In the genomic region with DNA sequence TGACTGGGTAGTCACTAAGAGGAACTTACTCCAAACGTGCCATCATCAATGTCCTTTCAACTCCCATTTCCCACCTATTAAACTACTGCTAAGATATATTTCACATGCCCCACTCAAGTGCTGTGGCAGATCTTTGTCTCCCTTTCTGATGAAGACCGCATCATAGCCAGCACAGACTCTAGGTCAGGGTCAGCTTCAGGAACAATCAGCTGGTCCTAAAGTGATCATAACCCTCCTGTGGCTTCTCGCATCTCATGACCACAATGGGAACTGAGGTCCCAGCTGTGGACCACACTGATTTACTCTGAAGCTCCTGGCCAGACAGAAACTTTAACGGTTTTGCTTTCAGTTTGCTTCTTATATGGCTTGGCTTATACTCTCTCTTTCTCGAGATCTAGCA, we compare ENCODE assay signal across 15 mouse cellular contexts.
DNase-seq lines count a peak whose midpoint lies in the region; ATAC-seq and TF ChIP-seq lines count a peak whose summit lies in the region.
"Had no signal": no experiment of that assay in that cellular context is flagged by ENCODE, and none has a peak within 500 bp of the region (broad histone marks: within the 10 kb centered on the region; RNA-seq: fewer than 3 reads in every experiment).

No protein-coding gene starts in this region.

- H3K27ac ChIP-seq in spleen, adult 2 months (ENCODE audit: insufficient read depth, low read length) = no peak overlapping the region; the same call in 1 of the 2 replicates
- H3K27ac ChIP-seq in thymus, adult 2 months (ENCODE audit: control insufficient read depth, insufficient read depth, low read length) = no peak overlapping the region
- H3K27ac ChIP-seq: hindbrain, postnatal 0 days; midbrain, embryonic 10.5 days; neural tube, embryonic 12.5 days had no signal

- peaks cover 35% of the 10 kb centered on the region; the same call in 1 of the 2 replicates for H3K4me1 ChIP-seq in spleen, adult 2 months (ENCODE audit: control insufficient read depth, insufficient read depth, insufficient read length)
- peaks cover 35% of the 10 kb centered on the region for H3K4me1 ChIP-seq in thymus, adult 2 months (replicated peaks; ENCODE audit: control insufficient read depth, insufficient read depth, low read length)

- H3K27me3 ChIP-seq in spleen, adult 2 months (ENCODE audit: control insufficient read depth, insufficient read depth, low read length) = no peaks in the 10 kb centered on the region
- H3K27me3 ChIP-seq in thymus, adult 2 months (ENCODE audit: control insufficient read depth, insufficient read depth, low read length) = no peaks in the 10 kb centered on the region
- H3K27me3 ChIP-seq: neural tube, embryonic 12.5 days had no signal

- TF ChIP-seq CTCF in spleen, adult 2 months (IDR thresholded peaks at IDR 0.05; ENCODE audit: extremely low read depth, insufficient read depth, insufficient read length, insufficient replicate concordance) = no peak
- no peak for TF ChIP-seq CTCF in thymus, adult 2 months (IDR thresholded peaks at IDR 0.05; ENCODE audit: borderline replicate concordance, control insufficient read depth, extremely low read depth, insufficient read depth, low read length, poor library complexity)

- peak overlapping the region; percentile 17; the same call in 1 of the 2 replicates for H3K4me3 ChIP-seq in spleen, adult 2 months (ENCODE audit: extremely low read depth, insufficient read depth, insufficient read length)
- H3K4me3 ChIP-seq in thymus, adult 2 months (ENCODE audit: control insufficient read depth, insufficient read depth, low read length) = no peak overlapping the region
- H3K4me3 ChIP-seq: midbrain, embryonic 10.5 days; neural tube, embryonic 12.5 days had no signal

- ATAC-seq in megakaryocyte, adult 5-6 weeks (ENCODE audit: poor library complexity, severe bottlenecking) = peak; percentile 18; the same call in 1 of the 2 replicates
- ATAC-seq in erythroid progenitor cell, adult 5-6 weeks (replicated peaks; ENCODE audit: low FRiP score, poor library complexity, severe bottlenecking) = no peak
- ATAC-seq: hindbrain, postnatal 0 days; lung, postnatal 0 days had no signal

- TF ChIP-seq POLR2A in spleen, adult 2 months (IDR thresholded peaks at IDR 0.05; ENCODE audit: low read depth, low read length) = no peak
- no peak for TF ChIP-seq POLR2A in thymus, adult 2 months (IDR thresholded peaks at IDR 0.05; ENCODE audit: control insufficient read depth, extremely low read depth, insufficient read depth, low read length, poor library complexity)

- H3K36me3 ChIP-seq in spleen, adult 2 months (ENCODE audit: control insufficient read depth, insufficient read depth, low read length) = no peaks in the 10 kb centered on the region
- no peaks in the 10 kb centered on the region for H3K36me3 ChIP-seq in thymus, adult 2 months (ENCODE audit: control insufficient read depth, insufficient read depth, low read length)
- H3K36me3 ChIP-seq: midbrain, embryonic 10.5 days; neural tube, embryonic 12.5 days had no signal

- 40% methylated on average over 5 of the region's 5 CpGs for WGBS in spleen, adult 2 months
- 38% methylated on average over 5 of the region's 5 CpGs for WGBS in thymus, adult 2 months

- DNase-seq in heart, adult 11 months = peak; percentile 88
- no peak for DNase-seq in heart, adult 8-10 months (ENCODE audit: low spot score)
- no peak for DNase-seq in spleen, adult 2 months (ENCODE audit: low read depth in 1 of 2, low spot score in 2 of 2)
- no peak for DNase-seq in spleen, postnatal 4 days (ENCODE audit: low spot score in 2 of 2)
- DNase-seq in thymus, adult 2 months = no peak
- no peak for DNase-seq in gastrocnemius, postnatal 10 days
- DNase-seq: cerebellum, adult 9-10 months; kidney, postnatal 10 days; layer of hippocampus, adult 9-11 months had no signal
